Mouse (Mus musculus): ENCODE results near the gene Olfr524.

Gene Olfr524

GRCm38 (mm10) chr7:140184206-140184605, 21.6 kb downstream of the Olfr524 start:
- DNase-seq = no peak

- no peak for DNase-seq
These were observed 25.1 kb downstream of the Olfr524 start for GRCm38 (mm10) chr7:140180692-140181091.

DNA sequence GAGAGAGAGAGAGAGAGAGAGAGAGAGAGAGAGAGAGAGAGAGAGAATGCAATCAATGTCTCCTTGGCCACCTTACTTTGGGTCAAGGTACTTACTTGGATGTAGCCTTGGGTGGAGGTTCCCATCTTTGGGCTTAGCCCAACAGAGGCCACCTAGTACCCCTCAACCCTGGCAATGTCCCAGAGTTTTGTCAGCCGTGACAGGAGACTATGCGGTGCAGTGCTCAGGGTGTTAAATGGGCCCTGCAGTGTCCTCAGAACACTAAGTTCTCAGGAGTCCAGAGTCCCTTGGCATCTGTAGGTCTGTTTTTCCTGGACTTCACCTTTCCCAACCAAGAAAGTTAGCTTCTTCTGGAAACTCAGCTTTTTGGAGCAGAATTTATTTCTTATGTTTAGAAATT, 26.6 kb downstream of the Olfr524 start:
- no peak for DNase-seq

GRCm38 (mm10) chr7:140172936-140173335, 32.8 kb downstream of the Olfr524 start, which contains the start of gene Olfr523:
Gene Olfr523 (plus strand): TSS chr7:140173217.
- DNase-seq = no peak

GRCm38 (mm10) chr7:140170863-140171262, 34.9 kb downstream of the Olfr524 start:
- DNase-seq = no peak

DNA sequence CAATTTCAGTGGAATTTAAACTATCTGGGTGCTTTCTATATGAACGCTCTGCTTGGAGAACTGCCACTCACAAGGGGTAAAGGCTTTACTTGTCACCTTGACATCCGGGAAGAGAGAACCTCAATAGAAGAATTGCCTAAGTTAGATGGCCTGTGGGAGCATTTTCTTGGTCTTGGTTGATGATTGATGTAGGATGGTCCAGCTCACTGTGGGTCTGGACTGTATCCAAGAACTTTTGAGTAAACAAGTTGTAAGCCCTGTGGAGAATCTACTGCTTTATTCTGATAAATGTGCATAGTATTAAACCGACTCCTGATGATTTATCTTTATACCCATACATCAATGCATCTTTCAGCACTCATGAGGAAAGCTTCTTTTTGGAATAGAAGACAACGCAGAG, 36.4 kb downstream of the Olfr524 start:
- DNase-seq = no peak

DNA sequence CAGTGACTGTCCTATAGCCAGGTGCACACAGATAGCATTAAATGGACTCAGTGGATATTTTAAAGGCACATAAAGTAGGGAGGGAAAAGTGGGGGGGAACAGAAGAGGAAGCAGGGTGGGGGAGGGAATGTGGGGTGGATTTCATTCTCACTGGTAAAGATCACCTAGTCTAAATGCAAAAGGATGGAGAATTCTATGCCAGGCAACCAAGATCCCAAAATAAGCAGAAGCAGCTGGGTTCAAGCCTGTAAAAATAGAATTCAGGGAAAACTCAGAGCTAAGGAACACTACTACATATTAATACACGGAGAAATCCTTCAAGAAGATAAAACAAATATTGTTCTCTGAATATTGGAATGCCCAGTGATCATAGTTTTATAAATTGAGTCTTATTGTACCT, 37.8 kb downstream of the Olfr524 start:
- DNase-seq = no peak

DNA sequence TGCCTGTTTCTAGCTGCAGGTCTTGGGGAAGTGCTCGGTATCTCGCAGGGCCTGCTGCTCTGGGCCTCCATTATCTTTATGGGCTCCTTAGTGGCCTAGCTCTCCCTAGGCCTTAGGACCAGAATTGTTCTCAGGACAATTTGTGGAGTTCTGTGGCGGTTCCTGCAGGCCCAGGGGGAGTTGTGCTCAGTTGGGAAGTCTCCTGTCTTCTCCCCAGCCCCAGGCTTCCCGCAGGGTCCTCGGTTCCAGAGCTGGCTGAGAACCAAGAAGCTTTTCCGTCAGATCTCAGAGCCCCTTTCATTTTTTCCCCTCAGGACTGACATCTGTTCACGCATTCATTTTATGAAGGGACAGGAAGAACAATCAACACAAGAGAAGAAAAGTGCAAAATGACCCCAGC, 41.1 kb downstream of the Olfr524 start, which contains the start of gene Olfr522:
TSS of gene Olfr522 (minus strand) at position 101 of the 400 bp plus-strand sequence.
- no peak for DNase-seq

DNA sequence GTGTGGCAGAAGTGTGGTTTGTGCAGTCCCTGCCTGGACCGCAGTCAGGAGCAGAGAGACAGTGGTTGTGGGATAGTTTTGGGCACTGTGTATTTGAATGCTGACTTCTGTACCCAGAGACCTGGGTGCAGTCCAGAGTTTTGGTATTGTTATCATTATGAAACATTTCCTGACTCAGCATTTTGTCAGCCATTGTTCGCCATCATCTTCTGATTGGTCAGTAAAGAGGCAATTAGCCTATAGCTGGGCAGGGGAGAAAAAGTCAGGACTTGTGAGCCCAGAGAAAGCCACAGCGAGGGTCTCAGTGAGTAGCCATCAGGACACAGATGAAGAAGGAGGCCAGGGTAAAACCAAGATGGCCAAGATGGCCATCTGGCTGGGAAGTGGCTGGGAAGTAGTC, 45.4 kb downstream of the Olfr524 start:
- DNase-seq = no peak

DNA sequence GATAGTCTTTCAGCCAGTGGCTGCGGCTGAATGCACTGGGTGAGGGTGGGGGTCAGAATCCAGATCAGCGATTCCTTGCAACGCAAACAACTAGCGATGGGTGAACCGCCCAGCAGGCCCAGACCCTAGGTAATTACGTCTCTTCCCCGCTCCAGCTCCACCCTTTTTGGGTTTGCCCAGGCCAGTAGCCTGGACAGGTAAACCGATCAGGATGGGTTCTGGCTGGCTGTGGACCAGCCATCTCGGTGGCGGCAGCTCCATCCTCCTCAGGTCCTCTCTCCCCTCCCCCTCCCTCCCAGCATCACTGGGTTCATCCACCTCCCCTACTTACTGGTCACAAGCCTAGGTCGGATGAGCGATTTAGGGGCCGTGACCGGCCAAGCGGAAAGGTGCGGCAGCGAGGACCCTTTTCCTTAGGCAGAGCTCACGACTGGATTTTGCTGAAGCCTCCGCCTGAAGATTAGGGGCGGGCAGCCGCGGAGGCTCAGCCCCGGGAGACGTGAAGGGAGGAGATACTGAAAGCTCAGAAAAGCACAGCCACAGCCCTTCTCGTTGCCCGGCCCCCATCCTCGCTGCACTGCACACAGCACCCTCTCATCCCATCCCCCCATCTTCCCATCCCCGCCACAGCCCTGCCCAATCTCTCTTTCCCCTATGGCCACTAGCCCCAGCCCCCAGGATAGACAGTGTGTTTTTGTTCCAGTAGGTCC, 51.4 kb downstream of the Olfr524 start, which contains the start of gene Sprn:
TSS of gene Sprn (minus strand) at position 660 of the 710 bp plus-strand sequence.
- DNase-seq = peak; percentile 5 to 7

DNA sequence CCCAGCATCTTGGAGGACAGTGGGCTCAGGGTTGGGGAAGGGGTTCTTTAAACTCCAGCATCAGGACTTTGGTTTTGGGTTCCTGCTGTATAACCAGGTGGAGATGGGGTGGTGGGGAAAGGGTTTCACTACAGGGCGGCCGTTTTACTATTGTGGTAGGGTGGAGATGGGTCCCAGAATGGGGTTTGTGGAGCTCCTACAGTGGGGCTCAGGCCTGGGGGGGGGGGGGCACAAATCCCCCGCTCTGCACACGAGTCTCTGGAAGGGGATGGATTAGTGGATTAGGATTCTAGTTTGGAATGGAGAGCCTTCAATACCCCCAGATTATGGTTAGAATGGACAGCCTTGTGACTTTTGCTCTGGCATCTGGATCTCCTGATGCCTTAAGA, 51.9 kb downstream of the Olfr524 start:
- no peak for DNase-seq

GRCm38 (mm10) chr7:140153383-140153782, 52.4 kb downstream of the Olfr524 start:
- DNase-seq = peak; percentile 32 to 55

All from kidney, postnatal 4 days (tissue).